Mouse (Mus musculus) brain, embryonic 14.5 days (tissue): Measurements from ENCODE around the gene Fam185a. TPM values are rescaled to one million over a fixed set of nuclear protein-coding genes. Genes with fewer than 3 reads are reported as not detected.

Source experiments
- DNase-seq: peaks from one replicate; pipeline ENCODE4 v3.0.0-alpha.2; 2011; ENCODE audit warnings: low read depth
- CTCF ChIP-seq: fragments of 200-500 bp; IDR thresholded peaks from 2 replicates; pipeline ENCODE4 v1.5.1; 2012; ENCODE audit warnings: inconsistent platforms, mild to moderate bottlenecking, moderate library complexity, borderline replicate concordance; ENCODE audit not compliant: insufficient read depth, insufficient read length; ENCODE audit errors: extremely low read depth
- POLR2A ChIP-seq: fragments of 200-500 bp; IDR thresholded peaks from 2 replicates; pipeline ENCODE4 v1.6.1; 2012; ENCODE audit warnings: mild to moderate bottlenecking, inconsistent platforms, borderline replicate concordance; ENCODE audit not compliant: poor library complexity, insufficient read depth, insufficient read length, severe bottlenecking; ENCODE audit errors: extremely low read depth
- polyA plus RNA-seq: library from polyadenylated mRNA; depleted of rRNA; stranded (reverse); fragments of >200 nt; gene quantifications from 2 replicates; pipeline ENCODE4 v1.2.3, GENCODE M21; 2012

The Fam185a gene
- polyA plus RNA-seq, 1 experiment = 4.7 TPM

- DNase-seq = no peak
- no peak for TF ChIP-seq CTCF
- no peak for TF ChIP-seq POLR2A
Measured at GRCm38 (mm10) chr5:21388855-21389254, 35.9 kb upstream of the Fam185a start.

DNA sequence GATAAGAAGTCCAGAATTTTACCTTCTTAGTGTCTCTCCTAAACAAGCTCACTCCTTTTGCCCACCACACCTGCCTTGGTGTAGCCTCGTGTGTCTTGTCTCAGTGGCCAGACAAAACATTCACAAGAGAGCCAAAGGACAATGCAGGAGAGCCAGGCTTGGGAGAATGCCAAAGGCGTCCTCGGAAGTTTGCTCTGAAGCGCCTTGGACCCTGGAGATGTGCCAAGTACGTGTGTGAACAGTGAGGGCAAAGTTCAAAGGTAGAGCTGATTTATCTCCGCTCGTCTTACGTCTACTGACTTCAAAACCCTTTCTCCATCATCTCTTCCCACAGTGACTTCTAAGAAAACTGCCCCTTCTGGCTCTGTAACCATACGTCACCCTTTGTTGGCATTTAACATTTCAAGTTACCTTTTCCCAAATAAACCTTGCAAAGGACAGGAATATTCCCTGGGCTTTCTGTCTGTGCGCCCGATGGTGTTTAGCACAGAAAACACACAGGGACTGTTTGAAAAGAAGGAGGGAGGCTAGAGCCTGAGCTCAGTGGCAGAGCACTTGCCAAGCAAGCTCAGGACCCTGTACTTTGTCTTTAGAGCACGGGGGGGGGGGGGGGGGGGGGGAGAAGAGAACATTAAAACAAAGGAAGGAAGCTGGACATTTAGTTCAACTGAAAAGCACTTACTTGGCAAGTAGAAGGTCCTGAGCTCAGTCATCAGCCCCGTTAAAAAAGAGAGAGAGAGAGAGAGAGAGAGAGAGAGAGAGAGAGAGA is 33.0 kb upstream of the Fam185a start:
- TF ChIP-seq CTCF (no peak), POLR2A (no peak)
- DNase-seq = no peak

DNA sequence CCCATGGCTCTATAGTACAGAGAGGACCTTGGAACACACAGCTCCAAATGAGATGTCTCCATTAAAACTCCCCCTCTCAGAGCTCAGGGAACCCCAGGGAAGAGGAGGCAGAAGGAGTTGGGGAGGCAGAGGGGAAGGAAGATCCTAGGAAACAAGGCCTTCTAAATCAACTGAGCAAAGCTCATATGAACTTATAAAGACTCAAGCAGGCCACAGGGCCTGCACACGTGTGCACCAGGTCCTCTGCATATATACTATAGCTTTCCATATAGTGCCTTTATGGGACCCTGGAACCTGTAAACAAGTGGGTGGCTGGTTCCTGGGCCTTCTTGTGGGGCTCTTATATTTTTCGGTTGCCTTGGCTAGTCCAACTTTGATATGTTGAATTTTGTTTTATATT is 30.2 kb upstream of the Fam185a start:
- no peak for TF ChIP-seq CTCF
- TF ChIP-seq POLR2A = no peak
- DNase-seq = no peak

GRCm38 (mm10) chr5:21395205-21395840 is 29.4 kb upstream of the Fam185a start:
- peak; percentile 45 for DNase-seq
- TF ChIP-seq CTCF = no peak
- TF ChIP-seq POLR2A = no peak

- no peak for TF ChIP-seq POLR2A
- TF ChIP-seq CTCF = no peak
- no peak for DNase-seq
Measured at GRCm38 (mm10) chr5:21411261-21411666, 13.5 kb upstream of the Fam185a start.

- no peak for DNase-seq
- TF ChIP-seq POLR2A (no peak), CTCF (no peak)
Measured at GRCm38 (mm10) chr5:21412056-21412455, 12.7 kb upstream of the Fam185a start.

GRCm38 (mm10) chr5:21413322-21413721 is 11.4 kb upstream of the Fam185a start:
- no peak for TF ChIP-seq CTCF
- TF ChIP-seq POLR2A = no peak
- no peak for DNase-seq

DNA sequence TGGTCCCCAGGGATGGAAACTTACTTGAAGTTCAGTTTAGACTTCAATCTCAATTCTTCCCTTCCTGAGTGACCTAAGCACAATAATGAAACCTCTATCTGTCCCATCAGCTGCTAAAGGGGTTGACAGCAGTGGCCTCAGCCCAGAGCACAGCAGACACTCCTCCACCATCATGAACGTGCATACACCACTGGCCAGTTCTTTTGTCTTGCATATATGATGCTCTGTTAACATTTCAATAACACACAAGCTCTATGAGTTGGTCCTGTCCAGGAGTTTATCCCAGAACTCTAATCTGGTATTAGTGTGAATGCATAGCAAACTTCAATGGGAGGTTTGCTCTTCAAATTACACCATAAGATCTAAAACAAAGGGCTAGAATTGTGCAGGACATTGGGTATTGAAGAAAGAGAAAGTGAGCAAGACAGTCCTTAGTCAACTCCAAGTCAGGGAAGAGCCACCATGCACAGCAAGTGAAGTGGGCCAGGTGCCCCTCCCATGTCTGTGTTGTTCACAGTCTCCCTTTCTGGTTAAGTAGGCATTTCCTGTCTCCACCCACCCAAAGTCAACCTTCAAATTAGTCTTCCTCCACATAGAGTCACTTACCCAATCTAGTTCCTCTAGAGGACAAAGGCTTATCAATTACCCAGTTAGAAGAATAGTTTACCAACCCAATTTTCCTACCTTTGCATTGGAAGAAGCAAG is 10.5 kb upstream of the Fam185a start:
- DNase-seq = no peak
- no peak for TF ChIP-seq POLR2A
- TF ChIP-seq CTCF = no peak

GRCm38 (mm10) chr5:21418613-21419012 is 6.1 kb upstream of the Fam185a start:
- no peak for DNase-seq
- TF ChIP-seq POLR2A (no peak), CTCF (no peak)

GRCm38 (mm10) chr5:21420609-21421008 is 4.1 kb upstream of the Fam185a start:
- no peak for TF ChIP-seq POLR2A
- TF ChIP-seq CTCF = no peak
- DNase-seq = peak; percentile 49

DNA sequence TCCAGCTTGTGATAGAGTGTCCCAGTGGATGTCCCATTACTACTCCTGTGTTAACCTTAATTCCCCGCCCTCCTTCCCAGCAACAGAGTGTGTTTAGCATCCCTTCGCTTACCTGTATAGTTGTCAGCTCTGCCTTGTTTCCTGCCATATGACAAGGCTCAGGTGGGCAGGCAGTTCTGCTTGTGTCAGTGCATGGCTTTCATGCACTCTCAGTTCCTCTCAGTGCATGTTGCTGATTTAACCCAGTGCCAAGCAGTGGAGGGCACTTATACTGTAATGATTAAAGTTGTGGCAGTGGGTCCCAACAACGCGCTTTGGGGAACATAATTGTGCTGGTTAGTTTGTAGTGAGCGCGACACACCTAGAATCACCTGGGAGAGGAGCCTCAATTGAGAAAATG is 1.9 kb downstream of the Fam185a start:
- no peak for DNase-seq
- TF ChIP-seq CTCF (no peak), POLR2A (no peak)
